Mouse (Mus musculus): ENCODE results near the gene Ola1.

Gene Ola1

DNA sequence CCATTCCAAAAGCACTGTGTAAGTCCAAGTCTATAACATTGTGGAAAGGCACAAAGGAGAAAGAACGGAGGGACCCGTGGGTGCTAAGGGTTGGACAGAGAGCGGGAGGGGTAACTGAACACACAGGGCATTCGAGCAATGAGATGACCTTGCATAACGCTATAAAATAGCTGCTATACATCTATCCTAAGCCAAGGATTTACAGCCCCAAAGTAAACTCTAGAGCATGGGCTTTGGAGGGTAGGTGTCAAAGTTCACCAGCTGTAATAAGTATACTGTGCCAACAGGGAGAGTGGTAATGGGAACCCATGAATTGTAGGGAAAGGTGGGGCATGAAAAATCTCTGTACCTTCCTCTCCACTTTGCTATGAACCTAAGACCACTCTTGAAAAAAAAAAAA lies at the start of gene Ola1:
Gene Ola1 (minus strand): TSS at position 12 of the 400 bp plus-strand sequence.
- no peak for DNase-seq (ENCODE audit: low read depth, low spot score)

DNA sequence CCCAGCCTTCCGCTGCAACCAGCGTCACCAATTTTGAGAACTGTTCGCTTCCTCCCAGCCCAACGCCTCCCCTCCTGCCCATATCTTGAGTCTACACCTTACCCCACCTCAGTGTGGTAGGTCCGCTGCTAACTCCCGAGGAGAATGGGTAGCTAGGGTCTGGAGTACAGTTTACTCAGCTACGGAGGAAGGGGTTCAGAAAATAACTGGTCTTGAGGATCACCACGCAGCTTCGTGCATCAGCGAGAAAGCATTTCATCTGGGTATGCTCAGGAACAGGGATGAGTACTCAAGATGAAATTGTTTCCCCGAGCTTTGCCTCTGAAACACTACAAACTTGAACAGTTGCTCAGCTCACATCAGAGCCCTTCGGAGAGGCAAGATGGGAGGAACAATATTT lies 49.6 kb upstream of the Ola1 start:
- no peak for DNase-seq (ENCODE audit: low read depth, low spot score)

DNA sequence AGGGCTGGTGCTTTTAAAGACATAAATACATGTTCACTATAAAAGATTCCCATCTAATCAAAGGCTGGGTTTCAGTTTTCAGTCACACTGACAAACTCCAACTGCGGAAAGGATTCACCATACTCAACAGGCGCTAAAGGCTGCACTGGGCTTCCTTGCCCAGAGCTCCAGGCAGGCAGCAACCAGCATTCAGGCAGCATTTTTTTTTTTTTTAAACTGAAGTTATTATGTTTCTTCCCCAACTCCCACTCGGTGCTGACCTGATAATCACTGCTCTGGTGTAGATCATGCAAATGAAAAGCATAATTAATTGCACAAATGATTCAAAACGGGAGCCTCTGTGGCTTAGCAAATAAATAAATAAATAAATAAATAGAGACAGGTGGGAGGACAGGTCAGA lies 49.1 kb upstream of the Ola1 start:
- no peak for DNase-seq (ENCODE audit: low read depth, low spot score)

DNA sequence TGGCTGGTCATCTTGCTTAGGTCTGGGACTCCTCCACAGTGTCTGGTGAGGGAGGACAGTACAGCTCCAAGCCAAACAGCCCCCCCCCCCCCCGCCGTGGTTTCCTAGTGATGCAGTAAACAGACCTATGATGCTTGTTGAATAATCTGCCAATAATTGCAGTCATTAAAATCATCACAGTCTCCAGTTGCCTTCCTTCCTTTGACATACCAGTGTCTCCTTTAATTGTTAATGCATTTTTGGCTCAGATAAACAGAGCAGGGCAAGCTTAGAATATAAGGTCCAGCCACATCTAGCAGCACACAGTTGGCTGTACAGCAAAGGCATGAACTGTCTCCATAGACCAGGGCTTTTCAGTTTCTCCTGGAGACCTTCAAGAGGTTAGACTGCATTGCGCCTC lies 48.5 kb upstream of the Ola1 start:
- no peak for DNase-seq (ENCODE audit: low read depth, low spot score)

DNA sequence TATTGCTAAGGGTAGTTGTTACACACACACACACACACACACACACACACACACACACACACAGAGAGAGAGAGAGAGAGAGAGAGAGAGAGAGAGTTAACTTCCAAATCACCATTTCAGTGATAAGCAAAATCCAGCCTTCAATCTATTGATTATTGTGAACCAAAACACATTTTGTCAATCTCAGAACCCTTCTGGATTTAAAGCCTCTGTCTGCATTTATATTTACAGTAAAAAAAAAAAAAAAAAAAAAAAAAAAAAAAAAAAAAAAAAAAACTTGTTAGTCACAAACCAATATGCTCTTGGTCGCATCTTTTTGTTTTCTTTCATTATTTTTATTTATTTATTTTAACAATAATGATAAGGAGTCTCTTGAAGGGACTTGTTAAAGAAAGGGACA lies 47.9 kb upstream of the Ola1 start:
- no peak for DNase-seq (ENCODE audit: low read depth, low spot score)

DNA sequence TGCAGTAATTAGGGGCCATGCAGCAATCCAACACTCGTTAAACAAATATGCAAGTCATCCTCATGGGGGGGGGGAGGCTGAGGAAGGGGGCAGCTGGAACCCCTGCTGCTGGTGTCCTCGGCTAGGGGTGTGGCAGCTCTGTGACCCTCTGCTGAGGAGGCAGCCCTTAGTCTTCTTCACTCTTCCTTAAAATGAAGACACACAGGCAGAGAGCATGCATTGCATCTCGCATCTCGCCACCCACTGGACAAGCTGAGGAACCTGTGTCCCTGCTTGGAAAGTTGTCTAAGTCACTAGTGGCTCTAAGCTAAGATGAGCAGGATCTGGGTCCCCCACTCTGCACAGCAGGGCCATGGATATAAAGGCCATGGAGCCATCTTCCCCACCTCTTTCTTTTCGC lies 47.3 kb upstream of the Ola1 start:
- DNase-seq (ENCODE audit: low read depth, low spot score) = no peak

DNA sequence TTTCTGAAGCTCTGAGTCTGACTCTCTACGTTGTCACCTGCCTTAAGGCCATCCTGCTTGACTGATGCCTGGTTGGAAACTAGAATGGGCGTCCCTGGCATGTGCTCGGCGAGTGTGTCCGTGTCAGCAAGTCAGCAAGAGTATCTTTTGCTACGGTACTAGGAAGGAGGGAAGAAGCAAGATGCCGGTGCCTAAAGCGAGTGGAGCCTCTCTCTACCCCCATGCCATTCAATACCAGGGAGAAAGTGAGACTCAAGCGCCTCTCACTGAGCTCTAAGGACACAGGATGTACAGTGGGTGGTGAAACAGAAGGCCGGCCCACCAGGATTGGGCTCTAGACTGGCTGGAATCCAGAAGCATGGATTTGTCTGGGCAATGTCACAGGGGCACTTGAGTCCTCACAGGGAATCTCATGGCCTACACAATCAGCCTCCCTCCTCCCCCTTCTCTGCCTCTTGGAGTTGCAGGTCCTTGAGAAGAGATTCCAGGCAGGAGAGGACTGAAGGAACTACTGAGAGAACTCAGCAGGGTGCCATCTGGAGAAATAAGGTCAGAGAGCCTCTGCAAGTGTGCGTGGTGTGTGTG lies 46.0 kb upstream of the Ola1 start:
- DNase-seq (ENCODE audit: low read depth, low spot score) = no peak

DNA sequence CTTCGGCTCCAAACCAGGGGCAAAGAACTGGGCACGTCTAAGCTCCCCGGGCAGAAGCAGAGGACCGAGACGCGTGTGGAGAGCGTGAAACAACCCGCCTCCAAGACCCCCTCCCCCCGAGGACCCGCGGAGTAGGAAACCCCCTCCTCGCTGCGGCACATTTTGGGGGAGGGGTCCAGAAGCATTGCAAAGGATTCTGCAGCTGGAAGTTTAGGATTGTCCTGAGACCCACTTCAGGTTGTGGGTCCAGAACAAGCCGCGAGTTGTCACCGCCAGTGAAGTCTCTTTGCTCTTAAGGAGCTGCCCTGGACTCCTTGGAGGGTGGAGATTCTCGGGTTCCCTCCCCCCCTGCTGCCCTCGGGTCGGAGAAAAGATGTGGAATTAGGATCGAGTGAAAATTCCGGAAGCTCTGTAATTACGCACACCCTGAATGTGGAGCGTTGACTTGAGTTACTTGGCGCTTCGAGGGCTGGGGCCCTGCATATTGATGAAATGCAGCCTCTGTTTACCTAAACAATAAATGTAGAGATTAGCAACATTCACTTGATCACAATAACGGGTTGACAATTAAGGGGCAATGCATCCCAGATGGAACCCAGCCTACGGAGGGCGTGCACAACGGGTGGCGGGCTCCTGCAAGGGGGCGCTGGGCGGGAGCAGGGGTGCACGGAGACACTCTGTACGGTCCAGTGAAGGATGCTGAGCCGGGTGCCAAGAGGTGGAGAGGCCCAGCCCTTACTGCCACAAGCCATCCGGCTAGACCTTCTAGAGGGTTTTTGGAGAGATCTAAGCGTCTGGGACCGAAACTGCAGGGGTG lies 45.3 kb upstream of the Ola1 start:
- no peak for DNase-seq (ENCODE audit: low read depth, low spot score)

DNA sequence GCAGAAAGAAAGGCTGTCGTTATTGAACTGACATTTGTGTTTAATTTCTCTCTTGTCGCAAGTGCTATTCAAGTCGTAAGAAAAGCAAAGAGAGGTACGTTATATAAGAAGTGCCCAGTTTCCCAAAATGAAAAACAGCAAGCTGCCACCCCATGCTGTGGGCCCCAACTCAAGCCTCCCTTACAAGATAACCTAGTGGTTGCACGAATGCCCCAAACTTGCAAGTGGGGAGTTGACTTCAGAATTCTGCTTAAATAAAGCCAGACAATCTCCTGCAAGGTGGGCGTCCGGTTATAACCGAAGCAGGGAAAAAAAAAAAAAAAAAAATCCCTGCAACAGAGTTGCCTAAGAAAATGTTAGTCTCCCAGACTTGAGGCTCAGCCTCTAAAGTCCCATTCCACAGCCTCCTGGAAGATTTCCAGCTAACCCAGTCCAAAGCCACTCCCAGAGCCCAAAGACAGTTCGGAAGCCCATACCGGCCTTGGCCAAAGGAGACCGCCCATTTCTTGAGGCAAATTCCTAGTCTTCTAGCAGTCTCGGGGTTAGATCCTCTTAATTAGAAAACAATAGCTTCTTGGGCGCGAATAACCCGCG lies 44.5 kb upstream of the Ola1 start:
- DNase-seq (ENCODE audit: low read depth, low spot score) = no peak

DNA sequence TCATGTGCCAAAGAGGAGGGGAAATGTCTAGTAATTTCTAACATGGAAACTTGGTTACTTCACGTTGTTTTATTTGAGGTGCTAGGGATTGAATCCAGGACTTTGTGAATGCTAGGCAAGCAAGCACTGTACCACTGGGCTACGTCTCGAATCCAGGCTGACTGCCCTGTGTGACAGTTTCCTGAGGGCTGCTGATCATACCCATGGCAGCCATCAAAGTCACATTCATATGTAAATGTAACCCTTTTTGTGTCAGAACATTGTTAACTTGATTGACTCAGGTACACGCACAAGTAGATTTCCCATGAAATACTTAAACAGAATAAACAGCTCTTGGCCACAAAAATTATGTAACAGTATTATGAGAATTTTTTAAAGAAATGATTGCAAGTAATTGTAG lies 30.0 kb upstream of the Ola1 start:
- DNase-seq (ENCODE audit: low read depth, low spot score) = no peak

DNA sequence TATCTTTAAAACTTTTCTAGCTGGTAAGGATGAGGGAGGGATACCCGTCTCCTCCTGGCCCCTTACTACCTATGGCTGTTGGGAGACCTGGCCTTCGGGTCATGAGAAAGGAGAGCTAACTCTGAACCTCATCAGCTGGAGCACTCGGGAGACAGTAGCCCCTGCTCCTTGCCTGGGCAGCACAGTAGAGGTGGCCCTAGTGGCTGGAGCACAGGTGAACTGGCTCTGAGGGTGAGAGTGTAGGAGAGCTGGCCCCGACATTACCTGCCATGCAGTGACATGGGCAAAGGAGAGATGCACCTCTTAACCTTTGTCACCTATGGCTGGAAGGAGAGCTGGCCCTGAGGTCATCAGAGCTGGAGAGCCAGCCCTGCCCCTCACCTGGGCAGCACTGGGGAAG lies 22.6 kb upstream of the Ola1 start:
- DNase-seq (ENCODE audit: low read depth, low spot score) = no peak

DNA sequence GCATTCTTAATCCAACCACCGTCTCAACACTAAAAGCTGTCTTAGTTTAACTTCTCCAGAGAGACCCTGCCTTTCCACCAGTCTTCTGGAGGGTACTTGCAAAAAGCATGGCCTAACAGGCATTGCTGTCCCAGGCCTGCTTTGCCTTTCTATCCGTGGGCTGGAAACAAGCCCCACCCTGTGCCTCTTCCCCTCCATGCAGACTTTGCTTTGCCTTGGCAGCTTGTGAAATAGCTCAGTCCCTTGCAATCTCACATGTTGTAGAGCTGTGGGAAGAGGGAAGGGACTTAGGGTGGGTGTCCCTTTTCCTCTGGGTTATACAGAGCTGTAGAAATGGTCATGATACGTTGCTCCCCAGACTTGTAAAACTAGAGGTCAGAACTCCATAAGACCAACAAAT lies 12.4 kb upstream of the Ola1 start:
- no peak for DNase-seq (ENCODE audit: low read depth, low spot score)

DNA sequence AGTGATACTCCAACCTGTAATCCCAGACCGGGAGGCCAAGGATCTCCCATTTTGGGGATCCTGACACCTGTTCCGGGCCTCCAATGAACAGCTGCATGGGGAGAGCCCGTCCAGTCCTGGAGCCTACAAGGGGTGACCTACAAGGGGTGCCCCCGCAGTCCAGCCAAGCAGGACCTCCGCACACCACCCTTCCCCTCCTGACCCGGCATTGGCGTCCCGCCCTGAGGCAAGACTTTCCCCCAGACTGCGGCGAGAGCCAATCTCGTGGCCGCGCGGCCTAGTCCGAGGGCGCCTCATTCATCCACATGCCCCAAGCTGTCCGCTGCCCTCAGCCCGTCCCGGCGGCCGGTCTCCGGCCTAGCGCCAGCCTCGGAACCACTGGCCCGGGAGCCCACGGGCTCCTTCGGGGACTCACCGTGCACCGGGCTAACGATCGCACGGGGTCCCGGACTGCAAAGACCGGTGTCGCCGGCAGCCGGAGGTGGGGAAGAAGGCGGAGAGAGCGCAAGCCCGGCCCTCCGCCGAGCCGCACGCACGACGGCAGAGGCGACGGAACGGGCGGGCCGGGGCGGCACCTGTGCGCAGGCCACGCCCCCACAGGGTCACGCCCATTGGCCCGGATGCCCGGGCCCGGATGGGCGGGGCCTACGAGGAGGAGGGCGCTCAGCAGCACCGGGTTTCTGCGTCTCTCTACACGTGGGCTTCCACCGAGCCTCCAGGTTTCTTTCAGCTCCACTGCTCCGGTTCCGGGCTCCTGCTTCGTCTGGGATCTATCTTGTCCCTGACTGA lies 4.7 kb downstream of the Ola1 start:
- peak; percentile 95 for DNase-seq (ENCODE audit: low read depth, low spot score)

DNA sequence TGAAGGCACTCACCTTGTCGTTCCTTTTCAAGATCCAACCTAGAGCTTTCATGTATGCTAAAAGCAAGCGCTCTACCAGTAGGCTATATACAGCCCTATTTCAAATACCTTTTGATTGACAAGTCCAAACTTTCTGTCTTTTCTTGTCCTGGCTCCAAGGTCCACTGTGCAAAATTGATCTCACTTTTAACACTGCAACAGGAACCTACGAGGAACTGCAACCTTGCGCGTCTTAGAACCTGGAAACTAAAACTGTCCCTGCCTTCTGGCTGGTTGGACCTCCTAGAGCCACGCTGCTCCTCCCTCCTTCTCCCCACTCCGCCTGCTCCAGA lies 5.2 kb downstream of the Ola1 start:
- DNase-seq (ENCODE audit: low read depth, low spot score) = no peak

DNA sequence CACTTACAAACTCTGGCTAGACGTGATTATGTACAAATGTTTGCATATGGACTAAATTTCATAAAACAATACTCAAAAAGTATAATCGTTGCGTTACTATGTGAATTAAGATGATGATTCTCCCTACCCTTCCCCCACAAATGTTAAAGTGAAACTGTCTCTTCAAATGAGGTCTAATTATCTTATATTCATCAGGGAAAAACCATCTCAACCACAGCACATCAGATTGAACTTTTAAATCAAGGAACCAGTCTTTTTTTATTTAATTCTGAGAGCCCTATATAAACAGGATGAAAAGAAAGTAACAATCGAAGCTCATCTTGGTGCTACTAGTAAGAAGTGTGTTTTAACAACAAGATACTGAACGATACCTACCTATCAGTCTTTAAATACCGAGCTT lies 14.4 kb downstream of the Ola1 start:
- DNase-seq (ENCODE audit: low read depth, low spot score) = no peak

DNA sequence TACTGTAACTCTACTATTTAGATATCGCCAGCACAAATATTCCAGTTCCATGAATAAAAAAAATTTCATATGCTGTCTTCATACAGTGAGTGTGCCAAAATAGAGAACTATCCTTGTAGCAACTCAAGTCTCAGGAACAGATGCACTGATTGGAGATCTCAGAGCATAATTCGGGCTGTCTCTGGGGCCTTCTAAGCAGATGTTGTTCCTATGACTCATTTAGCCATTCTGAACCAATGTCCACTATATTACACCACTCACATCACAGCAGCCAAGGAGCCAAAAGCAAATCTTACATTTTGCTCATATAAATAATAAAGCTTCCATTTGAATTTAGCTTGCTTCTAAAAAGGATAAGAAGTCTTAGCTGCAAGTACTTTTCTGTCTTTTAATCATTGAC lies 30.2 kb downstream of the Ola1 start:
- peak; percentile 20 for DNase-seq (ENCODE audit: low read depth, low spot score)

DNA sequence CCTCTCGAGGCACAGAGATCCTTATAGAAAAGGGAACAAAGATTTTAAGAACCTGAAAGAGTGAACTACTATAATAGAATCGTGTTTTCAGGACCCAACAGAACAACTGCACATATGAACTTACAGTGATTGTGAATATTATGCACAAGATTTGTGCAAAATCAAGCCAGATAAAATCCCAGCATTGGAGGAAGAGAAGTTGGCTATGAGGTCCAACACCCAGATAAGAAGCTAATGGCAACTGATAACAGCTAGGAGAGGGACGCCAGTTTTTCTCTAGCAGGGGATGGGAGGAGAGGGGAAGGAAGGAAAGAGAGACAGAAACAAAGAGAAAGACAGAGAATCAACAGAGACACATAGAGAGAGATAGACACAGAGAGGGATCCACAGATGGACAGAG lies 33.5 kb downstream of the Ola1 start:
- DNase-seq (ENCODE audit: low read depth, low spot score) = no peak

DNA sequence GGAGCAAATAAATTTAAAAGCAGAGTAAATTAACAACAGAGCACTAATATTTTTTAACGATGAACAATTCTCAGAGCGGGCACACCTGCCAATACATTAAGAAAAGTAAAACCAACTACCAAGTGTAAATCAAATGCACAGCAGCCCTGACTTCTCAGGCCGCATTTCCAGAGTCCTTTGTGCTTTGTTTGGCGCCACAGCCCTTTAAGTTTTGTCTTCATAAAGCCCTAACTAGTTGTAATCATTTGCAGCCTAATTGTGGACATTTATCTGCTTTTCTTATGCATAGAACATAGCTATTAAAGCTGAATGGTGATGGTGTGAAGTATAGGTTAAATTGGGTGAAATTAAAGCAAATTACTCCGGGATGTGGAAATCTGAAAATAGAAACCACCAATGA lies 49.2 kb downstream of the Ola1 start:
- no peak for DNase-seq (ENCODE audit: low read depth, low spot score)

DNA sequence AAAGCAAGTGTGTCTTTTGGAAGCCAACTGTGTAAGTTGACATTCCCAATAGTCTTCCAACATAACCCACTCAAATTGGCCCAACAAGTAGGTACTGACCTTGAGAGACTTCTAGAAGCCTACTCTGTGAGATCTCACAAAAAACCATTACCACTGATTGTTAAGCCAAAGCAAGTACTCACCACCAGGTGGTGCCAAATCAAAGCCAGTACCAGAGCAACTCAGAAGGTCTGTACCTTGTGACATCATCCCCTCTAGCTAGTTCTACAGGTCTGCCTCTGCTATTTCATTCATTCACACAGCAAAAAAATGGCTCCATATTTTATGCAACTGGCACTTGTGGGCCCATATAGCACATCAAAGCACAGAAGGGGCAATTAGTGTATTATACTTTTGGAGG lies 51.6 kb downstream of the Ola1 start:
- peak; percentile 69 for DNase-seq (ENCODE audit: low read depth, low spot score)

DNA sequence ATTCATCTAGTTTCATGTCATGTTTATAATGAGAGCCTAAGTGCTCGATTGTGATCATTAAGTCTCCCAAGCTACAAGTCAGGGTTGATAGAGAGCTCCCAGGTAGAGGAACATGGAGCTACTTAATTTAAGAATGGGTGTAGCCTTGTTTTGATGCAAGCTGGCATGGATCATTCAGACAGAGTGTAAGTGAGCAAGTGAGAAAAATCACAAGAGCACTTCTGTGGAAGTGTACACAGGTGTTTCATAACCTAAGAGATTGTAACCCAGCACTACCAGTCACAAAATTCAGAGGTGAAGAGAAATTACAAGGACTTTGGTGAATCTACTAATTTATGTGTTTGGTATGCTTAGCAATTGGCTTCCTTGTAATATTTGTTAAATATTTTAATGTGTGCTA lies 54.1 kb downstream of the Ola1 start:
- no peak for DNase-seq (ENCODE audit: low read depth, low spot score)

DNA sequence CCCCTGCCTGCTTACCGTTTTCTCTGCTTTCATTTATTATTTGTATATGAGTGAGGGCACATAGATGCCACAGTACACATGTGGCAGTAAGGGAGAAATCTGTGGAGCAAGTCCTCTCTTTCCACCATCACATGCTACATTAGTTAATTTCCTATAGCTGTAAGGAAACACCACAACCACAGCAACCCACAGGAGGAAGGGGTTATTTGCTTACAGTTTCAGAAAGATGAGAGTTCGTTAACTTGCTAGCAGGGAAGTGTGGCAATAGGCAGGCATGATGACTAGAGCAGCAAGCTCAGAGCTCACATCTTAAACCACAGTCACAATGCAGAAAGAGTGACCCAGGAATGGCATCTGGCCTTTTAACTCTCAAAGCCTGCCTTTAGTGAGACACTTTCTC lies 58.0 kb downstream of the Ola1 start:
- DNase-seq (ENCODE audit: low read depth, low spot score) = no peak

DNA sequence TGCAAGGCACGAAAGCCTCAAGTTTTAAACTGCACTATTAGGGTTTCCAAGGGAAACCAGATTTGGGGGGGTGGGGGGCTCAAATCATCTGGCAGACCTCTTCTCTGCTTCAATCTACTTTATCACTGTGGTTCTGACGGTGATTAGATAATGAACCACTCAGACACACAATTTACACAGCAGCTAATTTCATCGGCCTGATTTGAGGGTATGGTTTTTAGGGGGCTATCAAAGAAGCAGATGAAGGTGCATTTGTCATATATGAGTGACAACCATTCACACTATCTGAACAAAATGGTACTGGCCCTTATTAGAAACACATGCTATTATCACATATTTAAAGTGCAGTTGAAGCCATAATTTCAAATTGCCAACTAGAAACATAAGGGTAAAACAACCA lies 61.5 kb downstream of the Ola1 start:
- no peak for DNase-seq (ENCODE audit: low read depth, low spot score)

DNA sequence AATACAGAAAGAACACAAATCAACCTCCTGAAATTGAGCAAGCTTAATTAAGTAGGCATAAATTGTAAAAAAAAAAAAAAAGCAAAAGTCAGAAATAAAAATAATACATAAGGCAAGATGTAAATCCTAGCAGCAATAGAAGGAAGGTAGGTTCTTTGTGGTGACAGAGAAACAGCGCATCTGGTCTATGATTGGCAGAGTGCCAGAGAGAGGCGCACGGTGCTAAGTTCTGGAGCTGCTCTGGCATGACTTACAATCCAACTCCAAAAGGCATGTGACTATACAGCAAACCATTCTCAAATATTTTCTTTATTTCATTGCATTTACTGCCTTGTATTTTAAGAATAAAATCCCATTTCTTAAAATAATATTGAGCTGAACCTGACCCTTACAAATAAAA lies 68.2 kb downstream of the Ola1 start:
- DNase-seq (ENCODE audit: low read depth, low spot score) = peak; percentile 73
